Mouse (Mus musculus) neutrophil, adult 59 days (primary cell): ENCODE data around the gene Vmn1r207-ps. TPM values are rescaled to one million over a fixed set of nuclear protein-coding genes. Genes with fewer than 3 reads are reported as not detected.

Source experiments
- total RNA-seq, 2 experiments: library from RNA; stranded (reverse); gene quantifications; 1 replicate in 1 of 2; 2 replicates in 1 of 2; pipeline ENCODE4 v1.2.4; 2023

Vmn1r207-ps gene
- under 1 TPM; 0.13 TPM for total RNA-seq

DNA sequence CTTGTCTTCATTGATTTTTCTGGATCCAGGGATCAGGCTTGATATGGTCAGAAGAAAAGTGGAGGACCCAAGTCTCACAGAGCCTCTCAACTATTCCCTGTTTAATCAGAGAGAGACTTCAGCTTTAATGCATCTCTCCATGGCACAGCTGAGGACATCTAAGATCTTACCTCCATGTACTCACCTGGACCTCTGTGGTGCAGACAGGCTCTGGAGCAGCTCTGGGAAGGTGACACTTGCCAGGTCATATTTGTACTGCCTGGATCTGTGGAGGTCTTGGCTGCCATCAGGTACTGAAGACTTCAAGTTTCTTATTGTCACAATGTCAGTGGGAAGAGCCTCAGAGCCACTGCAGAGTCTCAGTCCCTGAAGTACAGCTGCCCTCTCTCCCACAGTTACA, at the start of gene Vmn1r207-ps:
Gene Vmn1r207-ps (minus strand): TSS at position 101 of the 400 bp plus-strand sequence.

GRCm38 (mm10) chr13:22777300-22777699, 47.9 kb upstream of the Vmn1r207-ps start, which contains the start of gene Vmn1r208:
Gene Vmn1r208, minus strand, starts transcription at chr13:22777400.

Other genes with a start within 250 kb of the Vmn1r207-ps start
- gene Vmn1r202, start 224.2 kb downstream of the Vmn1r207-ps start, total RNA-seq: not detected
- not detected for gene Vmn1r203, start 211.5 kb downstream of the Vmn1r207-ps start, total RNA-seq
- not detected for gene Vmn1r204, start 176.4 kb downstream of the Vmn1r207-ps start, total RNA-seq
- not detected for gene Vmn1r205, start 136.6 kb downstream of the Vmn1r207-ps start, total RNA-seq
- not detected for gene Vmn1r206, start 105.4 kb downstream of the Vmn1r207-ps start, total RNA-seq
- not detected for gene Vmn1r208, start 47.8 kb upstream of the Vmn1r207-ps start, total RNA-seq
- under 1 TPM in 1 of 2 experiments, not detected in 1; 0.09 TPM for gene Vmn1r209, start 80.1 kb upstream of the Vmn1r207-ps start, total RNA-seq
- gene Vmn1r210, start 101.7 kb upstream of the Vmn1r207-ps start, total RNA-seq: not detected
- gene Vmn1r211, start 127.9 kb upstream of the Vmn1r207-ps start, total RNA-seq: not detected
- gene Vmn1r212, start 154.6 kb upstream of the Vmn1r207-ps start, total RNA-seq: not detected